Mouse (Mus musculus): ENCODE measurements around the gene Gp9. TPM values are rescaled to one million over a fixed set of nuclear protein-coding genes. Genes with fewer than 3 reads are reported as not detected.
A peak's percentile ranks its signal among the peaks of the same experiment; 100 is the strongest.

The Gp9 gene
- total RNA-seq, 2 experiments from 2014 or later: 0.54 to 1.4 TPM

DNA sequence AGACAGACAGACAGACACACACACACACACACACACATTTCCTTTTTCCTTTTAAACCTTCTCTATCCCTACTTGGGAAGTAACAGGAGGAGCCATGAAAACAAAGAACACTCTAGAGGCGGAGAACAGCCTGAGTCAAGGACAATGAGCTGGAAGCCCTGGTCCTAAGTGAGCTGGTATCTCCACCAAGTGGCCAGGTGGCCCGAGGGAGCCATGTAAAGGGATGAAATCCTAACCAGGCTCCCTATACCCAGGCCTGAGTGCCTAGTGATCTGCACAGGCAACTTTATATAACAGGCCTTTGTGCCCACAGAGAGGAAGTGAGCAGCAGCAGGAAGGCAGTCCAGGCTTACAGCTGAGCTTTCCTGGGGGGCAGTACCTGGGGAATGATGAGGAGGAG, 29.0 kb downstream of the Gp9 start:
- intact Hi-C loops (cut with DNase I): no loop called here
- H3K4me3 ChIP-seq: no peak overlapping the region
- H3K27ac ChIP-seq: no peak overlapping the region
- no peak for DNase-seq (ENCODE audit: extremely low spot score in 1 of 2, low spot score in 2 of 2)
- no peak for TF ChIP-seq CTCF (IDR thresholded peaks at IDR 0.05)

DNA sequence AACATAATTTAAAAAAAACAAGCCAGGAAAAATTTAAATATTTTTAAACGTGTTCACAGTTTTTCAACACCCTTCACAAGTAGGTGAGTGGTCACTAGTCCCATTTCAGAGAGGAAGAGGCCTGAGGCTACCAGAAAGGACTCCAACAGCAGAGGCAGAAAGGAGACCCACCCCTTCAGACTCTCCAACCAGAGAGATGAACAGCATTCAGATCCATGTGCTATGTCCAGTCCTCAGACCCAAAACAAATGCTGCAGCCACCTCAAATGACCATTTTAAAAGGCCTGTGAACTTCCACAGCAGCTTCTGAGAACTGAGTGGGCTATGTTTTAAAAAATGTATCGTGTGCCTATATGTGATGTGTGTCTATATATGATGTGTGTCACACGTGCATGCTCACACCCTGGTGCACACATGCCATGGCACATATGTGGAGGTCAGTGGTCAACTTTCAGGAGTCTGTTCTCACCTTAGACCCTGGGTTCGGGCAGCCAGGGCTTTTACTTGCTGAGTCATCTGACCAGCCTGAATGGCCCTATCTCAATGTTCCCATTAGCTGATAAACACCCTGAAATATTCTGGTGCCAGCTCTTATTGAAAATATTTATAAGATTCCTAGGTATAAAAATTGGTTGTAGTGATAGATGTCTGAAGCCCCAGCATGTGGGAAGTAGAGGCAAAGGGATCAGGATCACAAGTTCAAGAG, 30.0 kb downstream of the Gp9 start:
- intact Hi-C loops (cut with DNase I): no loop called here
- H3K27ac ChIP-seq: no peak overlapping the region
- no peak for DNase-seq (ENCODE audit: extremely low spot score in 1 of 2, low spot score in 2 of 2)
- no peak overlapping the region for H3K4me3 ChIP-seq
- TF ChIP-seq CTCF (IDR thresholded peaks at IDR 0.05): no peak

DNA sequence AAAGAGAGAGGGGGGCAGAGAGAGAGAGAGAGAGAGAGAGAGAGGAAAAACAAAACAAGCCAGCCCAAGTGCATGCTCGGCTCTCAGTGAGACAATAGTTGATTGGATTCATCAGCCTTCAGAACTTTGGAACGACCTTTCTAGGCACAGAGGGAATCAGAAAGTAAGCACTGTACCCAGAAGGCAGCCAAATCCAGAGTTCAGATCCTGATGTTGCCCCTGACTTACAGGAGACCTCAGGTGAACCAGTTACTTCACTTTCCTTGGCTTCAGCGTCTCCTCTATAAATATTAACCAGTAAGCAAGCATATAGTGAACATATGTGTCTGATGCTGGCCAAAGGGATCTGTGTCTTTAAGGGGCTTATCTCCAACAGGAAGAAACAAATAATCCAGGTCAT, 30.6 kb downstream of the Gp9 start:
- no peak for TF ChIP-seq CTCF (IDR thresholded peaks at IDR 0.05)
- intact Hi-C loops (cut with DNase I): no loop called here
- DNase-seq (ENCODE audit: extremely low spot score in 1 of 2, low spot score in 2 of 2): no peak
- no peak overlapping the region for H3K27ac ChIP-seq
- H3K4me3 ChIP-seq: no peak overlapping the region

DNA sequence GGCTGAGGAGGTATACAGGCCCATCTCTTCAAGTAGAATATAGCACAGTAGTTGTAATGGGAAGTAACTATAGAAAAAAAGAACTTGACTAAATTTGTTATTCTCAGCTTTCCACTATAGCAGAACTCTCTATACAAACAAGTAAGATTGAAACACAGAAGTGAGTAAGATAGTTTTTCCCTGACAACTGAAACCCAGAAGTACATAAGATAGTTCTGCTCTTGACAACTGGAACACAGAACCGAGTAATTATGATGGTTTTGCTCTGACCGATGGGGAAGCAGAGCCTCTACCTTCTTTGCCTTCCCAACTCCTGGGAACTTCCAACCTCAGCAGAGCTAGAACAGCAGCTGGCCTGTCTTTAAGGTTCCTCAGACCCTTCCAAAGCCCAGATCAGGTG, 31.3 kb downstream of the Gp9 start:
- intact Hi-C loops (cut with DNase I): no loop called here
- no peak overlapping the region for H3K27ac ChIP-seq
- DNase-seq (ENCODE audit: extremely low spot score in 1 of 2, low spot score in 2 of 2): no peak
- H3K4me3 ChIP-seq: no peak overlapping the region
- no peak for TF ChIP-seq CTCF (IDR thresholded peaks at IDR 0.05)

DNA sequence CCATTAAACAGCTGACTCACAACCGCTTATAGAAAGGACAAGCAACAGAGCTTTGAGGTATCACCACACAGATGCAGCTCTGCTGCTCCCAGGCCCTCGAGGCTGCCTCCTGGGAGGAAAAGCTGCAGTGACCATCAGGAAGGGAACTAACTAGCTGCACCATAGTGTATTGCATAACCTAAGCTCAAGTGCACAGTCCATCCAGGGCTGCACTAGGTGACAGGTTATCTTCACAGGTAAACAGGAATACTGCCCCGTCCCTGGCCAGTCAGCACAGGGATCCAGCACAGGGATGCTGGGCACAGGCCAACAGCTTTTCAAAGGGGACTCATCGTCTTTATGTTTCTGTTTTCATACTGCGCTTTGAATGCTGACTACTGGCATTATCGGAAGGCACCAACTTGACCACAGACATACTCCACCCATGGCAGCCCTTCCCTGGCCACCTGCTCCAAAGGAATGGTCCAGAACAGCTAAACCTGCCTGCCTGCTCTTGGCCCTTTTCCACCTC, 31.8 kb downstream of the Gp9 start:
- H3K27ac ChIP-seq: no peak overlapping the region
- no peak overlapping the region for H3K4me3 ChIP-seq
- DNase-seq (ENCODE audit: extremely low spot score in 1 of 2, low spot score in 2 of 2): no peak
- intact Hi-C loops (cut with DNase I): no loop called here
- no peak for TF ChIP-seq CTCF (IDR thresholded peaks at IDR 0.05)

DNA sequence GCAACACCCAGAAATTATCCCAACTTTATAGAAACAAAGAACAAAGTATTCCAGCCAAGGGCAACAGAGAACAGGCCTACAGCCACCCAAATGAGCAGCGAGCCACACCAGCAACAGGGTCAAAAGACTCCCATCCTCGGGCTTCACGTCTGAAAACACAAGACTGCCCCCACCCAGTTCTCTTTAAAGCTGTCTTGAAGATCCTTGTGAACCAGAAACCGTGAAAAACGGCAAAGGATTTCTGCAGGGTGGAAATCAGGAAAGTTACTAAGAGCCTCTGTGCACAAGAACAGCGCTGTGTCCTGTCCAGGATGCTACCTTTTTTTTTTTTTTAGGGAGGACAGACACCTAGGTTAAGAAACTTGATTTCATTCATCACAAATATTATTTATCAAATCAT, 32.4 kb downstream of the Gp9 start:
- Histone ChIP-seq H3K27ac (no peak overlapping the region), H3K4me3 (peak overlapping the region; percentile 88)
- TF ChIP-seq CTCF (IDR thresholded peaks at IDR 0.05): no peak
- DNase-seq (ENCODE audit: extremely low spot score in 1 of 2, low spot score in 2 of 2): no peak
- intact Hi-C loops (cut with DNase I): no loop called here

DNA sequence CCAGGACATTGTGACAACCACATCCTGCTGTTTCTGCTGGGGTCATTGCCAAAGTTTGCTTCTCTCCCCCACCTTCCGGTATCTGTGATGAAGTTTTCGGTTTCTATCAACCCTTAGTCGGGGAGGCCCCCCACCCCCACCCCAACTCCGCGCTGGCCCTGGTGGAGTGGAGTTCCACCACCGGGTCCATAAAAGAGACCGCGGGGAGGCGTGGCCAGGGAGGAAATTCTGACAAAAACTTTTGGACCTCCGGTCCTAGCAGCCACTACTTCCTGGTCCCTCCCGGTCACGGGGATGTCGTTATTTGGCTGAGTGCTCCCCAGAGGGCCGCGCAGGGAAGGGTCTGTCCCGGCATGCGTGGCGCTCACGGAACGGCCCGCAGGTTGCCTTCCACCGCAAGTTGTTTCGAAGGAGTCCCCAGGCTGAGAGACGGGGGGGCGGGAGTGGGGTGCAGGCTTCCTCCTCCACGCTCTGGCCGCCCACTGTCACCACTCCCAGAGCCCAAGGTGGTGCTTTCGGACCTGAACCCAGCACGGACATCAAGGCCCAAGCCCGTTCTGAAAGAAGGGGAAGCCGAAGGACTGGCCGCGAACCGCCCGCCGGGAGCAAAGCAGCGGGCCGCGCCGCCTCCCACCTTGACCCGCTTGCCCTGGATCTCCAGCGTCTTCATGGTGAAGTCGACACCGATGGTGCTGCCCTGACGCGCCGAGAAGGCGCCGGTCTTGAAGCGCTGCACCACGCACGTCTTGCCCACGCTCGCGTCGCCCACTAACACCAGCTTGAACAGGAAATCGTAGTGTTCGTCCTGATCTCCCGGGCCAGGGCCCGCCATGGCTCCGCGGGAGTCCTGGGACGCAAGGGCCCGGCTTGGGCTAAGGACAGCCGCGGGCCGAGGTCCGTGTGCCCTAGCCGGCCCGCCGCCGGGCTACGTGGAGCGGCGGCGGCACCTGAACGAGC, 33.1 kb downstream of the Gp9 start:
- no peak for TF ChIP-seq CTCF (IDR thresholded peaks at IDR 0.05)
- Histone ChIP-seq H3K27ac (peak overlapping the region; percentile 92), H3K4me3 (peak overlapping the region; percentile 88)
- peak; percentile 23 to 62 for DNase-seq (ENCODE audit: extremely low spot score in 1 of 2, low spot score in 2 of 2)
- intact Hi-C loops (cut with DNase I): no loop called here

DNA sequence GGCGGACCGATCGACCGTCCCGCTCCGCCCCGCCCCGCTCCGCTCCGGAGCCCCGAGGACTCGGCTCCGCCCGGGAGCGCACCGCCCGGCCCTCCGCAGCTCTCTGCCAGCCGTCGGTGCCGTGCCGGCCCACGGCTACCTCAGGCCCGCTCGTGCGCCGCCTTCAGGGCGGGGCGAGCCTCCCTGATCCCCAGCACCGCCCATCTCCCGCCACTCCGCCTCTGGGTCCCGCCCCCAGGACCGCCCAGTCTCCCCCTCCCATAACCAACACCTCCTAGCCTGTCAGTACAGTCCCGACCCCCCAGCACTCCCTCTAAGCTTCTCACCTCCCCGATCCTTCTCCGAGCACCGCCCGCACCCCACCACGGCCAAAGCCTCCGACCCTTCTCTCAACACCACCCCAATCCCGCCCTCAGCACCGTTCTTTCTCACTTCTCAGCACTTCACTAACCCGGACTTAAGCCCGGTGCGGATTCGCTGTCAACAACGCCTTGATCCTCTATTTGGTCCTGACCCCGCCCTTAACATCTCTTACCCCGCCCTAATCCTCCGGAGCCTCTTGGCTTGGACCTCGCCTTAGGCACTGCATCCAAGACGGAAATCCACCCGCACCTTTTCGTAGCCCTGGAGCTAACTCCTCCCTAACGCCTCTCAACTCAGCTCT, 33.9 kb downstream of the Gp9 start, which contains the start of gene Rab43:
TSS of gene Rab43 (minus strand) at position 490 of the 664 bp plus-strand sequence.
- intact Hi-C loops (cut with DNase I): loop anchor here (1.0 kb wide), 1 partner anchor 26 kb away; the partner anchor contains the start of gene Isy1
- Histone ChIP-seq H3K27ac (peak within 1 kb of the TSS; percentile 92), H3K4me3 (peak within 1 kb of the TSS; percentile 88)
- DNase-seq (ENCODE audit: extremely low spot score in 1 of 2, low spot score in 2 of 2): peak; percentile 90 to 92
- peak; percentile 36 for TF ChIP-seq CTCF (IDR thresholded peaks at IDR 0.05)

DNA sequence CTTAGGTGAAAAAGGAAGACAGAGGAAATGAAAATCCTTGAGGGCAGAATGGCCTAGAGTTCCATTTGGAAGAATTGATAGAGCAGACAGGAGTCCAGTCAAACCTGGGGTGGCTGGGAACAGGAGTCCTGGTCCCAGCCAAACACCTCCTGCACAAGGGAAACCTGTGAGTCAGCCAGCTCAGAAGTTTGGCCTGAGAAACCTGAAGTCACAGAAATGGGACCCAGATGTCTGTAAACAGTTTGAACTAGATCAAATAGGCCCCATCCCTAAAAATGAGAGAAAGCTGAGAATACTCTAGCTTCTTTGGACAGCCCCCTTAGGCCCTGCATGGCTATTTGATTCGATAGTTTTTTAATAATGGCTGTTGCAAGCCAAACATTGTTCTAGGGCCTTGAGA, 34.8 kb downstream of the Gp9 start:
- peak overlapping the region; percentile 72 for H3K27ac ChIP-seq
- H3K4me3 ChIP-seq: no peak overlapping the region
- no peak for TF ChIP-seq CTCF (IDR thresholded peaks at IDR 0.05)
- DNase-seq (ENCODE audit: extremely low spot score in 1 of 2, low spot score in 2 of 2): no peak
- intact Hi-C loops (cut with DNase I): loop anchor here (1.0 kb wide), 1 partner anchor 26 kb away; the partner anchor contains the start of gene Isy1

DNA sequence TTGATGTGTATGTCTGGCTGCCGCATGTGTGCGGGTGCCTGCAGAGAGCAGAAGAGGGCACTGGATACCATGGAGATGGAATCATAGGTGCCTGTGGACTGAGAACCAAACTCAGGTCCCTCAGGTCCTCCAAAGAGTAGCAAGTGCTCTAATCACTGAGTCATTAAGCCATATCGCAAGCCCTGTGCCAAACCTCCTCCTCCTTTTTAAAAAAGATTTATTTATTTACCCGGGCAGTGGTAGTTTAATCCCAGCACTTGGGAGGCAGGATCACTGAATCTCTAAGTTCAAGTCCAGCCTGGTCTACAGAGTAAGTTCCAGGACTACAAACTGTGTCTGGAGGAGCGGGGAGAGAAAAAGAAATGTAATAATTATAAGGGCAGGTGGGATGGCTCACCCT, 36.6 kb downstream of the Gp9 start:
- intact Hi-C loops (cut with DNase I): no loop called here
- DNase-seq (ENCODE audit: extremely low spot score in 1 of 2, low spot score in 2 of 2): no peak
- Histone ChIP-seq H3K27ac (no peak overlapping the region), H3K4me3 (no peak overlapping the region)
- no peak for TF ChIP-seq CTCF (IDR thresholded peaks at IDR 0.05)

DNA sequence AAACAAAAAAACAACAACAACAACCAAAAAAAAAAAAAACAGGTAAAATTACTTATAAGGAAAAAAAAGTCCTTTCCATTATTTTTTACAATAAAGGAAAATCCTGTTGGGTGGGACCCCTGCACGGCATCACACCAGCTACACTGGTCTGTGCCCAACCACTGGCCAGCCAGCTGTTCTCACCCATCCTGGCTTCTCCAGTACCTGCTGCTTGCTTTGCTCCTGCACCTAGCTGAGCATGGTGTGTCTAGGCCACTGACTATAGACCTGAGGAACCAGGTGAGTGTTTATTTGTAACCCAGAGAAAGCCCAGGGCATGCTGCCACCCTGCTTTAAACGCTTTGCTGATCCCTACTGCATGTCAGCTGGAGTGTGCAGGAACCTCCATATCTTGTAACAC, 42.5 kb downstream of the Gp9 start:
- no peak; the same call in 1 of the 2 replicates for TF ChIP-seq CTCF (IDR thresholded peaks at IDR 0.05)
- intact Hi-C loops (cut with DNase I): no loop called here
- H3K4me3 ChIP-seq: no peak overlapping the region
- no peak overlapping the region for H3K27ac ChIP-seq
- DNase-seq (ENCODE audit: extremely low spot score in 1 of 2, low spot score in 2 of 2): no peak

Other genes with a start within 250 kb of the Gp9 start
- 1 to 10 TPM; 8.5 to 9.6 TPM for gene Arhgap25, start 244.8 kb upstream of the Gp9 start, total RNA-seq (2021)
- under 1 TPM; 0.18 to 0.33 TPM for gene Prokr1, start 187.3 kb upstream of the Gp9 start, total RNA-seq (2021)
- 10 to 100 TPM in 1 of 2 experiments, 1 to 10 TPM in 1; 9.1 to 10.2 TPM for gene Aplf, start 105.9 kb upstream of the Gp9 start, total RNA-seq (2021)
- 1 to 10 TPM; 4.5 to 4.8 TPM for gene Efcc1, start 47.2 kb upstream of the Gp9 start, total RNA-seq (2021)
- 10 to 100 TPM; 14.4 to 14.7 TPM for gene Rab43, start 34.1 kb downstream of the Gp9 start, total RNA-seq (2021)
- 1 to 10 TPM; 2.7 to 3.5 TPM for gene Gm45140, start 57.7 kb downstream of the Gp9 start, total RNA-seq (2021)
- 10 to 100 TPM; 35.8 to 40.6 TPM for gene Isy1, start 60.7 kb downstream of the Gp9 start, total RNA-seq (2021)
- gene Cnbp, start 73.0 kb downstream of the Gp9 start, total RNA-seq (2021): 100 to 1,000 TPM; 255 to 275 TPM
- gene Copg1, start 109.7 kb downstream of the Gp9 start, total RNA-seq (2021): 100 to 1,000 TPM; 232 TPM
- gene Hmces, start 135.9 kb downstream of the Gp9 start, total RNA-seq (2021): 10 to 100 TPM; 27.5 to 28.6 TPM
- gene H1fx, start 203.6 kb downstream of the Gp9 start, total RNA-seq (2021): 10 to 100 TPM; 56.4 to 66.3 TPM

All from left cerebral cortex, adult 2 months (tissue).